Mouse (Mus musculus) neural tube, embryonic 15.5 days (tissue): Measurements from ENCODE around the gene Hltf. TPM values are rescaled to one million over a fixed set of nuclear protein-coding genes. Genes with fewer than 3 reads are reported as not detected.
"Not testable (repeated sequence)": the region's sequence is repeated elsewhere in the genome, so short reads cannot be mapped to it uniquely, and the experiment has no call there.

Experiments used
- ATAC-seq: fragments of 200-750 bp; cut with Nextera tagmentation; 2 replicates; pipeline ENCODE4 v1.8.0; 2017; ENCODE audit warnings: mild to moderate bottlenecking, moderate TSS enrichment, moderate library complexity; ENCODE audit not compliant: low FRiP score
- H3K27ac ChIP-seq: fragments of 300-500 bp; sonication (generic); replicated peaks from 2 replicates; pipeline ENCODE4 v1.5.1; 2015; ENCODE audit warnings: mild to moderate bottlenecking, inconsistent platforms
- H3K27me3 ChIP-seq: fragments of 300-500 bp; sonication (generic); replicated peaks from 2 replicates; pipeline ENCODE4 v1.6.1; 2015; ENCODE audit warnings: inconsistent platforms
- H3K36me3 ChIP-seq: fragments of 300-500 bp; sonication (generic); 2 replicates; pipeline ENCODE4 v1.6.1; 2015; ENCODE audit warnings: inconsistent platforms
- H3K4me1 ChIP-seq: fragments of 300-500 bp; sonication (generic); 2 replicates; pipeline ENCODE4 v1.6.1; 2015; ENCODE audit warnings: inconsistent platforms
- H3K4me2 ChIP-seq: fragments of 300-500 bp; sonication (generic); 2 replicates; pipeline ENCODE4 v1.6.1; 2015; ENCODE audit warnings: inconsistent platforms, mild to moderate bottlenecking, moderate library complexity
- H3K4me3 ChIP-seq: fragments of 300-500 bp; sonication (generic); replicated peaks from 2 replicates; pipeline ENCODE4 v1.5.1; 2015; ENCODE audit warnings: mild to moderate bottlenecking, inconsistent platforms
- H3K9ac ChIP-seq: fragments of 300-500 bp; sonication (generic); replicated peaks from 2 replicates; pipeline ENCODE4 v1.6.1; 2015; ENCODE audit warnings: mild to moderate bottlenecking, inconsistent platforms
- H3K9me3 ChIP-seq: fragments of 300-500 bp; sonication (generic); replicated peaks from 2 replicates; pipeline ENCODE4 v1.6.1; 2016; ENCODE audit warnings: inconsistent platforms
- WGBS: fragments of 180-500 bp; shearing (Covaris S2); methylation state at CpG from one replicate; pipeline ENCODE4 v1.1.7; 2015; ENCODE audit warnings: mixed read lengths; 5-methylcytosine and 5-hydroxymethylcytosine counted together
- polyA plus RNA-seq: library from polyadenylated mRNA; unstranded; fragments of >200 nt; fragmentation: Nextera tagmentation; extraction: Ambion mirVana; gene quantifications from 2 replicates; pipeline ENCODE4 v1.2.1, GENCODE M21; 2015

The Hltf gene
- polyA plus RNA-seq, 1 experiment from 2014 or later, result 11.1 TPM

DNA sequence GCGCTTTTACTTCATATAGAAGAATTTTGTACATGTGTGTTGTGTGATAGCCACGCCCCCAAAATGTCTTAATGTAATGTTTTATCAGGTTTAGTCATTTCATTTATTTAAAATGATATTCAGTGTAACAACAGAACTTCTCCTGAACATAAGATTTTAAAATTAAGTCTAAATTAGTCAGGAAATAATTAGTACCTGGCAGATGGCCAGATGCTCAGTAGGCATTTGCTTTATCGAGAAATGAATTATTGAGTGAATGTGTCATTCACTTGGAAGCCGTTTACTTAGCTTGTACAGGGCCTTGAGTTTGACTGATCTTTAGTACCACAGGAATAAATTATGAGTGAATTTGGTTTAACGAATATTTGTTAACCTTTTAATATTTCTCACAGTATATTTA lies 51.3 kb downstream of the Hltf start:
- Histone ChIP-seq H3K27me3 (no peaks in the 10 kb centered on the region), H3K9me3 (no peaks in the 10 kb centered on the region), H3K9ac (no peak overlapping the region), H3K4me2 (no peak overlapping the region), H3K4me1 (no peaks in the 10 kb centered on the region), H3K27ac (no peak overlapping the region), H3K36me3 (peaks cover 27% of the 10 kb centered on the region), H3K4me3 (no peak overlapping the region)
- no peak for ATAC-seq
- WGBS, result 78% methylated on average over 5 of the region's 5 CpGs

DNA sequence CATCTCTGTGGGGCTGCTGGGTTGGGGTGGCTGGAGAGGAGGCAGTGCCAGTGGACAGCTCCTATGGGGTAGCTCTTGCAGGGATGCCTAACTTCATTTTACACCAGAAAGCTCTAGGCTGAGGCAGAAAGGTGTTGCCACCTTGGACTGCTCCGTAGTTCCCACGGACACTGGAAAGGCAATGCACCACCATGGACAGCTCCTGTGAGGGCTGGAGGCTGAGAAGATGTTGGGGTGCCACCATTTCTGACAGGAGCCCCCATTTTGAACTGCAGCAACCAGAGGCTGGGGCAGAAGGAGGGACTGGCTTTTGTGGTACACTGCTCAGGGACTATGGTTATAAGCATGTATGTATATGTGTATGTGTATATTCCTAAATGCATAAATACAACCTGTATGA lies 54.3 kb downstream of the Hltf start:
- Histone ChIP-seq H3K4me3 (no peak overlapping the region), H3K27ac (no peak overlapping the region), H3K27me3 (no peaks in the 10 kb centered on the region), H3K36me3 (peaks cover 29% of the 10 kb centered on the region), H3K4me2 (no peak overlapping the region), H3K9ac (no peak overlapping the region), H3K9me3 (no peaks in the 10 kb centered on the region), H3K4me1 (no peaks in the 10 kb centered on the region)
- WGBS, result 96% methylated on average over 2 of the region's 2 CpGs
- ATAC-seq, result no peak

DNA sequence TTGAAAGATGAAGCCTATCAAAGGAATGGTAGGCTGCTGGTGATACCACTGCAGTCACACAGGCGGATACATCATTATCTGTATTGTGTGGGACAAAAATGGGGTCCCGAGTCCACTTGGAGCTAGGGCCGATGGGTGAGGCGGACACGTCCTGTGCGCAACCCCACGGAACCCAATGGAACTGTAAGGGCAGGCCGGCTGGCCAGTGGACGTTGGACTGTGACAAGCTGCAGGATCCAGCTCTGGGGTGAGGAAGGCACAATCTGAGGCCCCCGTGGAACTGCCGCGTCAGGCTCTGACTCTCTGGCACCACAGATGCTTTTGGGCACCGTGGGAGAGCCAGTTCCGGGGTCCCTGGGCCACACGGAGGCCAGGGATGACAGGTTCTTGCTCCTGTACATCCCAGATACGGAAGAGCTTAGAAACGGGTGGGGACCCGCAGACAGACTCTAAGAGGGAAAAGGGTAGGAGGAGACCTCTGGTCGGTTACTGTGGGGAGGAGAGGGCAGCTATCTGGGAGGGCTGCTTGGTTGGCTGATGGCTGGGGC lies 61.5 kb downstream of the Hltf start:
- H3K27ac ChIP-seq, result no peak overlapping the region
- ATAC-seq, result 0 out of 2 replicates have a peak, but pooled peaks have one; percentile 11

DNA sequence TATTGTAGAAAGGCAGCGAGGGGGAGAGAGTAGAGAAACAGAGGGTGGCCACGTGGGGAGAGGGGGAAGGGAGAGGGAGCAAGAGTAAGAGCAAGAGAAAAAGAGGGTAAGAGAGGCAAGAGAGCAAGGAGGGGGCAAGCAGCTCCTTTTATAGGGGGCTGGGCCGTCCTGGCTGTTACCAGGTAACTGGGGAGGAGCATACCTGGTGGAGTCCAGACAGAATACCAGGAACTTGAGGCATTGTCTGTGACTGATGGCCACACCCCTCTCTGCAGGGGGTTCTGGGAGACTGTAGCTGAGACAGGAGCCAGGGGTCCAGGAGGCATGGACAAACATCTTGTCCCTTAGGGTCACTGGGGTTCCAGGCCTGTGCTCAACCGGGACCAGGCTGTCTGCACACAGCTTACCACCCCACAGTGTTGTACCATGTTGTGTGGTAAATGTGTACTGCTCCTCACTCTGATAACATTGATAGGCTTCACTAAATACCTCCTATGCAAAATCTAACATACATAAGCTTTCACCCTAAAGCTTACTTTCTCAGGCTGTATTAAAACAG lies 62.2 kb downstream of the Hltf start:
- no peaks in the 10 kb centered on the region for H3K4me1 ChIP-seq
- no peak overlapping the region for H3K4me2 ChIP-seq
- 59% methylated on average over 4 of the region's 4 CpGs for WGBS
- ATAC-seq, result peak; percentile 61
- H3K27ac ChIP-seq, result no peak overlapping the region
- no peak overlapping the region for H3K9ac ChIP-seq
- H3K27me3 ChIP-seq, result no peaks in the 10 kb centered on the region
- H3K9me3 ChIP-seq, result no peaks in the 10 kb centered on the region
- H3K4me3 ChIP-seq, result no peak overlapping the region
- peaks cover 10% of the 10 kb centered on the region for H3K36me3 ChIP-seq

More for the DNA sequence above, 61.5 kb downstream of the Hltf start:
- Histone ChIP-seq H3K4me3 (no peak overlapping the region), H3K9ac (no peak overlapping the region), H3K27me3 (no peaks in the 10 kb centered on the region), H3K9me3 (no peaks in the 10 kb centered on the region), H3K4me1 (no peaks in the 10 kb centered on the region), H3K36me3 (peaks cover 10% of the 10 kb centered on the region), H3K4me2 (no peak overlapping the region)
- WGBS, result 91% methylated on average over 19 of the region's 19 CpGs

DNA sequence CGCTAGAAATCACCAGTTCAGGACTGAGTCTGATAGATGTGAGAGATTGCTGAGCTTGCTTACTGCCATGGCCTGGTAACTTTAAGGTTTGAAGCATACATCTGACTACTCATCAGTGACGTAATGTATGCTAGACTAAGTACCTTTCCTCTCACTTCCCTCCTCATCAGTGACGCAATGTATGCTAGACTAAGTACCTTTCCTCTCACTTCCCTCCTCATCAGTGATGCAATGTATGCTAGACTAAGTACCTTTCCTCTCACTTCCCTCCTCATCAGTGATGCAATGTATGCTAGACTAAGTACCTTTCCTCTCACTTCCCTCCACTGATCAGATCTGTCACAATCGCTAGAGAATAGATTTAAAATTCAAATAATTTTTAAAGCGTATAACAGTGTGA lies 64.0 kb downstream of the Hltf start:
- not testable (repeated sequence) for H3K9ac ChIP-seq, H3K4me3 ChIP-seq, H3K4me1 ChIP-seq, H3K9me3 ChIP-seq, H3K27ac ChIP-seq, ATAC-seq, H3K4me2 ChIP-seq, H3K27me3 ChIP-seq
- WGBS, result 94% methylated on average over 5 of the region's 5 CpGs
- H3K36me3 ChIP-seq, result peaks cover 10% of the 10 kb centered on the region

DNA sequence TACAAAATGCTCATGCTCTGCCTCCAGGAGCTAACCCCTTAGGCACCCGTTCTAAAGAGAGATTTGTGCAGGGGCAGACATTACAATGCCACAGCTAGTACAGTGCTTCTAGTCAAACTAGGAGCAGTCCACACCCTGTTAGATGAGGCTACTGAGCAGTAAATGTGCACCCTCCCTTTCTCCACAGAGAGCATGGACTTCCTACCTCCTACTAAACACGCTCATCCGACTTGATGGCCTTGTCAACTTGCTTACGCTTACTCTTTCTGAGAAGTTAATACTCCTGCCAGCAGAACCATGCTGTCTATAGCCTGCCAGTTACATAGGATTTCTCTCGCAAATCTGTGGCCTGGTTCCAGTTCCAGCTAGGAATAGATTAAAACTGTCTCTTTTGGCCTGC lies 68.0 kb downstream of the Hltf start:
- H3K4me3 ChIP-seq, result no peak overlapping the region
- no peak for ATAC-seq
- no peak overlapping the region for H3K9ac ChIP-seq
- 96% methylated on average over 5 of the region's 5 CpGs for WGBS
- H3K27ac ChIP-seq, result no peak overlapping the region
- H3K9me3 ChIP-seq, result no peaks in the 10 kb centered on the region
- H3K27me3 ChIP-seq, result no peaks in the 10 kb centered on the region
- H3K36me3 ChIP-seq, result peaks cover 8% of the 10 kb centered on the region
- H3K4me1 ChIP-seq, result no peaks in the 10 kb centered on the region
- H3K4me2 ChIP-seq, result no peak overlapping the region

DNA sequence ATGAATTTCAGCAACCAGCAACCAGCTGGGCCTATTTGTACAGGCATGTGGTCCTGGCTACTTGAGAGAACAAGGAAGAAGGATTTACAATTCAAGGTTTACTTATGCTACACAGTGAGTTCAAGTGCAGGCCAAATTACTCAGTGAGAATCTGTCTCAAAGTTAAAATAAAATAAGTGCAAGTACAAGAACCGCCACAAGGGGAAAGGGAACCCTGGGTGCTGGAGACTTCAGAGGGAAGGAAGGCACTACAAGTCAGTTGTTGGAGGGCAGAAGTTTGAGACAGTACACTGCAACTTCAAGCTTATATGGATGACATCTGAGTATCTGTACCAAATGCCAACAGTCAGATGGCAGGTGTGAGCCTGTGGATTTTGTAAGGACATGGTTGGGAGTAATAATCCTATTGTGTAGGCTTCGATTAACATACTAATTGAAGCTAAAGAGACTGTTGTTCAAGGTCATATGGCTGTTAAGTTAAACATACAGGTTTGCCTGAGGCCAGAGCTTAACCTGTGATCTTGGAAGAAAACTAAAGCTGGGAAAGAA lies 69.5 kb downstream of the Hltf start:
- Histone ChIP-seq H3K36me3 (peaks cover 6% of the 10 kb centered on the region), H3K4me1 (no peaks in the 10 kb centered on the region), H3K9me3 (no peaks in the 10 kb centered on the region), H3K4me3 (no peak overlapping the region), H3K27me3 (no peaks in the 10 kb centered on the region), H3K9ac (no peak overlapping the region), H3K27ac (no peak overlapping the region), H3K4me2 (no peak overlapping the region)
- WGBS, result 71% methylated on average over 2 of the region's 2 CpGs
- no peak for ATAC-seq

DNA sequence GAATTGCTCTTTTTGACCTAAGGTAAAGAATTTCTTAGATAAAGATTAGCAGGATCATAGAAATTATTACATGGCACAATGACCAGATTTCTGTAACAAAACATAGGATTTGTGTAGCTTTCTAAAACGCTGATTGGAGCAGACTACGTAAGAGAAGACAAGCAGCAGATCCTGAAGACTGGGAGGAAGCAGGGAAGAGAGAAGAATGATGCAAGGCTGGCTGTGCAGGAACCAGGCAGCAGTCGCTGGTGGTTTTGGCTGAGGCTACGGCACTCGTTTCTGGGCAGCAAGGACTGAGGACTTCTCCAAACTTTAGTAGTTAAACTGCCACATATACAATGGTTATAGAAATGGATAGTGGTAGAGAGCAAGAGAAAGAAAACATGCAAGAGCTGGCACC lies 71.9 kb downstream of the Hltf start:
- no peak overlapping the region for H3K4me2 ChIP-seq
- WGBS, result 85% methylated on average over 5 of the region's 5 CpGs
- no peak overlapping the region for H3K4me3 ChIP-seq
- H3K9ac ChIP-seq, result no peak overlapping the region
- ATAC-seq, result no peak
- no peaks in the 10 kb centered on the region for H3K4me1 ChIP-seq
- no peaks in the 10 kb centered on the region for H3K36me3 ChIP-seq
- H3K9me3 ChIP-seq, result no peaks in the 10 kb centered on the region
- H3K27me3 ChIP-seq, result no peaks in the 10 kb centered on the region
- H3K27ac ChIP-seq, result no peak overlapping the region

DNA sequence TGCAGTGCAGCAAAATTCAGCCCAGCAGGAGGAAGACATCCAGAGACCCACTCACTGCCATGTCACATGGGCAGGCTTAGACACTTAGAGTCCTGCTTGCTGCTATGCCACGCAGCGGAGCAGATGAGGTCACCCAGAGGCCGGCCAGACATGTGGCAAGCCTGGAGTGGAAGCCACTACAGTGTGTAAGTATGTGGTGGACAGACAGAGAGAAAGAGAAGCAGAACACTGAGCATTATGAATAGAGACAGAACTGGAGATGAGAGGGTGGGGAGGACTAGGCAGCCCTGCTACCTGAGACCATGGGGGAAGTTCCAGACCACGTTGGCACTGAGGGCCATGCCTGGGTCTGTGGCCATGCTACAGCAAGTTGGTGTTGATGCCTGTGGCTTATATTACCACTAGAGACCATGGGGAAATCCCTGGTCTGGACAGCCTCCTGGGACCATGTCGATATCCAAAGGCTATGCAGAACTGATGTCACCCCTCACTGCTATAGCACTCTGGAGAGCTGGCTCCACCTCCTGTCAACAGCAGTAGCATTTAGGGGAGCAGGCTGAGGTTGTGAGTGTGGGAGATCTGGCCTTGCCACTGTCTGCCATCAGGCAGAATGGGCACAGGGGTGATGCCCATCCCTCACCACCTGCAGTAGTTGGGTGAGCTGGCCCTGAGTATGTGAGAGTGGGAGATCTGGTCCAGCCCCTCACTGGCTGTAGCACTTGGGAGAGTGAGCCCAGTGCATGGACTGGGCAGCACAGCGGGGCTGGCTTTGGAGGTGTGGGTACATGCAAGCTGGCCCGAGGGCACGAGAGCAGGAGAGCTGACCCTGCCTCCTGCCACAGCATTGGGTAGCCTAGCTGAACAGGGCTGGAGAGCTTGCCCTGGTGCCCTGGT lies 73.1 kb downstream of the Hltf start:
- no peak overlapping the region for H3K9ac ChIP-seq
- H3K4me2 ChIP-seq, result no peak overlapping the region
- H3K4me3 ChIP-seq, result no peak overlapping the region
- no peak overlapping the region for H3K27ac ChIP-seq
- ATAC-seq, result no peak
- H3K36me3 ChIP-seq, result no peaks in the 10 kb centered on the region
- 94% methylated on average over 8 of the region's 8 CpGs for WGBS
- H3K27me3 ChIP-seq, result no peaks in the 10 kb centered on the region
- H3K4me1 ChIP-seq, result no peaks in the 10 kb centered on the region
- H3K9me3 ChIP-seq, result no peaks in the 10 kb centered on the region

DNA sequence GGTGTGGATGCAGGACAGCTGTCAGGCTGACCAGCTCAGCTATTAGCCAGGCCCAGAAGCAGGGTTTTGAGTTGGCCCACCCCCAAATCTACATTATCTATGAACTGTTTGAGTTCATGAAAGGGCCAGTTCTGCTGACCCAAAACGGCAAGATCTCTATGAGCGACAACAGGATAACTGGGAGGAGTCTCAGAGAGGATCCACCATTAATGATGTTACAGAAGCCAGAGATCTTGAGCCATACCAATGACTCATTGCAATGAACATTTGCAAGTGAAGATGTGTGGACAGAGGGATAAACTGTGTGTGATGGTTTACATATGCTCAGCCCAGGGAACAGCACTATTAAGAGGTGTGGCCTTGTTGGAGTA lies 73.7 kb downstream of the Hltf start:
- Histone ChIP-seq H3K27me3 (no peaks in the 10 kb centered on the region), H3K4me1 (no peaks in the 10 kb centered on the region), H3K9ac (no peak overlapping the region), H3K27ac (no peak overlapping the region), H3K9me3 (no peaks in the 10 kb centered on the region), H3K36me3 (no peaks in the 10 kb centered on the region), H3K4me2 (no peak overlapping the region), H3K4me3 (no peak overlapping the region)
- no peak for ATAC-seq
- WGBS, result 86% methylated on average over 2 of the region's 2 CpGs

DNA sequence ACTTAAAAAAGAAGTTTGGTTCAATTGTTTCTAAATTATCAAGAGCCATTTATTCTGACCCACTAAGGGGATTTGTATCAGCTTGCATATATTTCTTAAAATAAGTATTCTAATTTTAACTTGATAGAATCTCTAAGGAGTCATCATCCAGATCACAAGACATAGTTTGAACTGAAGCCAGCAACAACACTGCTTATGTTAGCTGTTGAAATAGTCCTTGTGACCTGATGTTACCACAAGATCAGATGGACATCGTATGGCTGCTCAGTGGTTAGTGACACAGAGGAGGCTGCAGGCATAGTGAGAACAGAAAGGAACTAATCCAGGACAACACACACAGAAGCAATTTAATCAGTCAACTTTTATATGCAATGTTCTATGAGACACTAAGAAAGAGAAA lies 75.1 kb downstream of the Hltf start:
- Histone ChIP-seq H3K27ac (no peak overlapping the region), H3K4me1 (no peaks in the 10 kb centered on the region), H3K36me3 (no peaks in the 10 kb centered on the region), H3K4me3 (no peak overlapping the region), H3K9me3 (no peaks in the 10 kb centered on the region), H3K9ac (no peak overlapping the region), H3K27me3 (no peaks in the 10 kb centered on the region), H3K4me2 (no peak overlapping the region)
- 89% methylated on average over 1 of the region's 1 CpGs for WGBS
- ATAC-seq, result no peak

DNA sequence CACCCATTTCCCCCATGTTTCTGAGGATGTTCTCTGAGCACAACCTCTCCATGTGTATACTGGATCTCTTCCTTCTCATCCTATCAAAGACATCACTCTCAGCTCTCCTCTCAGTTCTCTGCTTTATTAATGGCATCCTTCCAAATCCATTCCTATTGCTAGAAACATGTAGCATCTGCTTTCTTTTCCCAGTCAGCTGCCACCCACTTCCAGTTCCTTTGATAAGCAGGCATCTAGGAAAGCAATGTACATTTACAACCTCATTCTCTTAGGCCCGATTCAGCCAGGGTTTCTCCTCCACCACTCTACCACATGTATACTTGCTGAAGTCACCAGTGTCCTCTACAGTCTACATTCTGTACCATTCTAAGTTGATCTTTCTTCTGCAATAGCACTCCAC lies 76.1 kb downstream of the Hltf start:
- Histone ChIP-seq H3K9ac (no peak overlapping the region), H3K27me3 (no peaks in the 10 kb centered on the region), H3K4me2 (no peak overlapping the region), H3K27ac (no peak overlapping the region), H3K4me3 (no peak overlapping the region), H3K4me1 (no peaks in the 10 kb centered on the region), H3K9me3 (no peaks in the 10 kb centered on the region), H3K36me3 (0 out of 2 replicates have a peak, but pooled peaks cover 3% of the 10 kb centered on the region)
- ATAC-seq, result no peak
- 92% methylated on average over 1 of the region's 1 CpGs for WGBS
